Mouse (Mus musculus) kidney, postnatal 25 days (tissue): Measurements from ENCODE around the gene Ccdc97.

Experiments
- DNase-seq, 2 experiments: peaks; one replicate each; pipeline ENCODE4 v3.0.0; 2021; ENCODE audit warnings: mixed read lengths in 2 of 2

Ccdc97 gene

DNA sequence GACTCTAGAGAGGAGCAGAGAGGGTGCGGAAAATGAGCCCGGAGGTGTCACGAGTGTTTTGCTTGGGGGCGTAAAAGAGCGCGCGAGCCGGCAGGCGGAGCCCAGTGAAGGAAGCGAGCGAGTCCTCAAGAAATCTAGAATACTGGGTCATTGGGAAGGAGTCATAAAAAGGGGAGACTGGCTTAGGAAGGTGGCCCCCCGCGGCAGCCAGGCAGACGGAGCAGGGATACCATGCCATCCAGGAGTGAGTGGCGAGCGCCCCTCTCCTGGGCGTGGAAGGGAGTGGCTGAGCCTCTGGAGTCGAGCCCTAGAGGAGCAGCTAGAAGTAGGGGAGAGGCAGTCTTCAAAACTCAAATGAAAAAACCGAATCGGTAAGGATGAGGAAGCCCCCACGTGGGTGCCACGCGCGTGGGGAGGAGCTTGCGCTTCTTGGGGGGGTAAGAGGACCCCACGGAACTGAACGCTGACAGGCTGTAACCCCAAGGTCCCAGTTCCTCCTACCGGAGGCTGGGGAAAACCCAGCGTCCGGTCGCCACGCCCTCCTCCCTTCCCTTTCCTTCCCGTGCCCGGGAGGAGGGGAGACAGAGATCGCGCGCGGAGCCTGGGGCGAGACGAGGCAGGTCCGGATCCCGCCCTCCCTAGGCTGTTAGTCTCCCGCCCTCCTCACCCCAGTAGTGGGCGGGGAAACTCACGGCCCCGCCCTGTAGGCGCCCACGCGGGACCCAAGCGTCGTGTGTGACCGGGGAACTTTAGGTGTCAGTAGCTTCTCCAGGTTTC is 29.9 kb downstream of the Ccdc97 start:
- peak; percentile 77 to 92 for DNase-seq

DNA sequence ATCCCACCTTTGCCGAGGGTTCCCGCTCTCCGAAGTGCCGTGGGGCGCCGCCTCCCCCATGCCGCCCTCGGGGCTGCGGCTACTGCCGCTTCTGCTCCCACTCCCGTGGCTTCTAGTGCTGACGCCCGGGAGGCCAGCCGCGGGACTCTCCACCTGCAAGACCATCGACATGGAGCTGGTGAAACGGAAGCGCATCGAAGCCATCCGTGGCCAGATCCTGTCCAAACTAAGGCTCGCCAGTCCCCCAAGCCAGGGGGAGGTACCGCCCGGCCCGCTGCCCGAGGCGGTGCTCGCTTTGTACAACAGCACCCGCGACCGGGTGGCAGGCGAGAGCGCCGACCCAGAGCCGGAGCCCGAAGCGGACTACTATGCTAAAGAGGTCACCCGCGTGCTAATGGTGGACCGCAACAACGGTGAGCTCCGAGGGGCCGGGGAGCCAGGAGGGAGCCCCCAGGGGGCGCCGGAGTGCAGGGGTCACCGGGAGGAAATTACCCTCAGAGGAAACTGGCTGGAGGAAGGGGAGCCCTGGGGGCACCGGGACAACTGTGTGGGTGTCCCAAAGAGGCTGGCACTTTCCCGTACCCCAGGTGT is 31.0 kb downstream of the Ccdc97 start:
- peak; percentile 64 to 72 for DNase-seq

DNA sequence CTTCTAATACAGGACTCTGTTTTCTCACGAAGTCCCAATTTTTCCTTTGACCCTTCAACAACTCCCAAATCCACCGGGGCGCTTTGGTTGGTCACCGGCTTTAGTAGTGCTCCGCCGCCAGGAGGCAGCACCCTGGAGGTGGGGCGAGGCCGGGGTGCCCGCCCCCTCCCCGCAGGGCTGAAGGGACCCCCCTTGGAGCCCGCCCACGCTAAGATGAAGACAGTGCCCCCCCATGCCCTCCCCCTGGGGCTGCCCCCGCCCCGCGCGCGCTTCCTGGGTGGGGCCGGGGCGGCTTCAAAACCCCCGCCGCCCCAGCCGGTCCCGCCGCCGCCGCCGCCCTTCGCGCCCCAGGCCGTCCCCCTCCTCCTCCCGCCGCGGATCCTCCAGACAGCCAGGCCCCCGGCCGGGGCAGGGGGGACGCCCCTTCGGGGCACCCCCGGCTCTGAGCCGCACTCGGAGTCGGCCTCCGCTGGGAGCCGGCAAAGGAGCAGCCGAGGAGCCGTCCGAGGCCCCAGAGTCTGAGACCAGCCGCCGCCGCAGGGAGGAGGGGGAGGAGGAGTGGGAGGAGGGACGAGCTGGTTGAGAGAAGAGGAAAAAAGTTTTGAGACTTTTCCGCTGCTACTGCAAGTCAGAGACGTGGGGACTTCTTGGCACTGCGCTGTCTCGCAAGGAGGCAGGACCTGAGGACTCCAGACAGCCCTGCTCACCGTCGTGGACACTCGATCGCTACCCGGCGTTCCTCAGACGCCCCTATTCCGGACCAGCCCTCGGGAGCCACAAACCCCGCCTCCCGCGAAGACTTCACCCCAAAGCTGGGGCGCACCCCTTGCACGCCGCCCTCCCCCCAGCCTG is 32.0 kb downstream of the Ccdc97 start, which contains the start of gene Tgfb1:
Tgfb1 (plus strand) TSS at position 323 of the 852 bp plus-strand sequence.
- DNase-seq, result peak; percentile 80 to 89

DNA sequence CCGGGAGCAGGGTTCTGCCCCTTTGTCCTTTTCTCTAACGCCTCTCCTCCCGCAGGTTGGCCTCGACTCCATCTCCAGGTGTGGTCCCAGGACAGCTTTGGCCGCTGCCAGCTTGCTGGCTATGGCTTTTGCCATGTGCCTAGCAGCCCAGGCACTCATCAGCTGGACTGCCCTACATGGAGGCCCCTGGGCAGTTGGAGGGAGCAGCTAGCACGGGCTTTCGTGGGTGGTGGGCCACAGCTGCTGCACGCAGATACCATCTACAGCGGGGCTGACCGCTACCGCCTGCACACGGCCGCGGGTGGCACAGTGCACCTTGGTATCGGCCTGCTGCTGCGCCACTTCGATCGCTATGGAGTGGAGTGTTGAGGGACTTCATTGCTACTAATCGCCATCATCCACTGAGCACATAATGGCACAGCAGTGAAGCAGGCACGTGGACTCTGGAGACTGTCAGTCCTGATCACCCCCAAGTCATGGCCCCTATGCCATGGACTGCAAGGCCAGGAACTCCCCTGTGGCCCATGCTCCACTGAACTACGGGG is 32.9 kb downstream of the Ccdc97 start:
- DNase-seq, result peak in 1 of 2 experiments; percentile 40

DNA sequence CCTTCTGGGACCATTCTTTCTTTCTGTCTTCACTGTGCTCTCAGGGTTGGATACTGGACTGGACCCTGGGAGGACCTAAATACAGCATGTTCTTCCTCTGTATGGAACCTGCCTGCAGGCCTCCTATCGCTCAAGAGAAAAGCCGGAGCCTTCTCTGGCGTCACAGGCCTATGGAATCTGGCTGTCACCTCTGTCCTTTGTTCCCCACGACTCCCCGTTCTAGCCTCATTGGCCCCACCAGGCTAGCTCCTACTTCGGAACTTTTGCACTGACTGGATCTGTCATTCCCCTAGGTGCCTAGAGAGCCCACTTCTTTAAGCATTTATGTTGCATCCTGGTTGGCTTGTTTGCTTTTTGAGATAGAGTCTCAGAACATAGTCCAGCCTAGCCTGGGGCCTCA is 34.2 kb downstream of the Ccdc97 start:
- DNase-seq, result no peak

DNA sequence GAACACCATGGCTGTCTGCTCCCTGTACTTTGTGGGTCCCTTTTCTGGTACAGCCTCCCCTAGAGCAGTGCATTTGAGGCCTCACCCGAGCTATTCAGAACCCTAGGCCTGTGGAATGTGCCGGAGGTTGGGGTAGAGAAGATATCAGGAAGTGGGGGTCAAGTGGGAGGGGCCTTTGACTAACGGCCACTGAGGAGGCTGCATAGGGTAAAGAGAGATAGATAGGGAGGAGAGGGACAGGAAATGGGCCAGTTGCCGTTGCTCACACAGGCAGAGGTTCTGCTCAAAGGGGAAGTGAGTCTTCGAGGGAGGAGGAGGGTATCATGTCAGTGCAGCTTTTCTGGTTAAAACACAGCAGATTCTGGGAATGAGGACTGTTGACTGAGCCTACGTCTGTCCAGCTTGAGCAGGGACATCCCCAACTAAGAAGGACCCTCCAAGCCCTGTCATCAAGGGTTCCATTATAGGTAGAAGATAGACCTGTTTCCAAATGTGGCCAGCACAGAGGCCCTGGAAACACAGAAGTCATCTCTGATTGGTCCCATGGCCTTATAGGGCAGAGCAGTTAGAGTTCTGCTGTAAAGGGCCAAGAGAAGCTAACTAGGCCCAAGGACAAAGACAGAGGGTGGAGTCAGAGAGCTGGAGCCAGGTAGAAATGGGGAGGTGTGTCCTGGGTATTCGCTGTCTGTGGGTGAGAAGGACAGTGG is 35.3 kb downstream of the Ccdc97 start:
- peak; percentile 55 to 64 for DNase-seq

DNA sequence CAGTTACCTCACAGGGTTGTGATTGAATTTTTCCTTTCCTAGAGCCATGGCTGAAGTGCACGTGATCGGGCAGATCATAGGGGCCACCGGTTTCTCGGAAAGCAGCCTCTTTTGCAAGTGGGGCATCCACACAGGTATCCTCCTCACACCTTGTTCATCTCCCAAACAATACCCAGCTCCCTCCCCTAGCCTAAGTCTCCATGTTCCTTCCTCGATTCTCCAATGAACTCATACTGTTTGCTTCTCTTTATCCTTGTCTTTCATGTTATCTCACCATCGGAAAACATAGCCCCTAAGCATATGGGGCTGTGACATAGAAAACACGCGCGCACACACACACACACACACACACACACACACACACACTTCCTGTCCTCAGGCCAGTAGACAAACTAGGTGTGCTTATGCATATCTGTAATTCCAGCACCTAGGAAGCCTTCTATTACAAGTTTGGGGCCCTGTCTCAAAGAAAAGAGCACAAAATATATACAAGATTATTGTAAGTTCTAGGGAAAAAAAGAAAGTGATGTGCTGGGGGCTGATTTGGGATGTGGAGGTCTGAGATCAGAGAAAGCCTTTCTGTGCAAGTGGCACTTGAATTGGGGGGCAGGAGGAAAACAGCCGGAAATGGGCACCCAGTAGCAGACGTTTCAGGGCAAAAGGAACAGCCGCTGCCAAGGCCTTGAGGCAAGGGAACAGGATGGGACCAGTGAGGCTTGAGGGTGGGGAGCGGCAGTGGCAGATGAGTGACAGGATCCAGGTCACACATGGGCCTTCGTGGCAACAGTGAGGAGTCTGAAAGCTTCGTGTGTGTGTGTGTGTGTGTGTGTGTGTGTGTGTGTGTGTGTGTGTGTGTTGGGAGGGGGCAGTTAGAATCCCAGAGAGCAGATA is 37.3 kb downstream of the Ccdc97 start:
- DNase-seq, result no peak

DNA sequence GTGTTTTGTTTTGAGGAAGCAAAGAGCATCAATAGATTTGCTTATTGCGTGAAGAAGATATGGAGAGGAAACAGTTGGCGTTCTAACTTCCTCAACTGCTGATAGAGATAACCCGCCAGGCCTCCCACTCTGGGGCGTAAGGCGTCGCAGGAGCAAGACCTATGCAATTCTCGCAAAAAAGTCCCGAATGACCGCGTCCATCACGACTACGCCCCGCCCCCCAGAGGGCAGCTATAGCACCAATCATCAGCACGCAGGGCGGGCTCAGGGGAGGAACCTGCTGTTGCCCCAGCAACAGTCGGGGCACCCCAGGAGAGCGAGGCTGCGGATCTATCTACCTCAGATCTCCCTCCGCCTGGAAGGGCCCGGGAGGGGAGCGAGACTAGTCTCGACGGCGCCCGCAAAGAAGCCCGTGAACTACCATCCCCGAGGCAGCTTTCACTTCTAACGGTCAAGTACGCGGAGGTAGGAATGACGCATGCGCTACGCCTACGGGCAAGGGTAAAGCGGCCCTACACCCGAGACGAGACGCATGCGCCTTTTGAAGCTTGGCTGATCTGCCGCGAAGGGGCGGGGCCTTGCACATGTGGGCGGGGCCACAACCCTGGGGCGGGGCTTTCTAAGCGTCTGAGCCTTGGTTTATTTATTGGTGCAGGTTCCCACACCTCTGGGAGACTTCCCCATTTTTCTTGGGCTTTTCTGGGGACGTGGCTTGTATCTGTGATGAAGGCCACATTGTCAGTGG is 38.2 kb downstream of the Ccdc97 start, which contains the start of gene B9d2:
B9d2 (plus strand) TSS at position 267 of the 745 bp plus-strand sequence.
- peak; percentile 97 to 98 for DNase-seq

DNA sequence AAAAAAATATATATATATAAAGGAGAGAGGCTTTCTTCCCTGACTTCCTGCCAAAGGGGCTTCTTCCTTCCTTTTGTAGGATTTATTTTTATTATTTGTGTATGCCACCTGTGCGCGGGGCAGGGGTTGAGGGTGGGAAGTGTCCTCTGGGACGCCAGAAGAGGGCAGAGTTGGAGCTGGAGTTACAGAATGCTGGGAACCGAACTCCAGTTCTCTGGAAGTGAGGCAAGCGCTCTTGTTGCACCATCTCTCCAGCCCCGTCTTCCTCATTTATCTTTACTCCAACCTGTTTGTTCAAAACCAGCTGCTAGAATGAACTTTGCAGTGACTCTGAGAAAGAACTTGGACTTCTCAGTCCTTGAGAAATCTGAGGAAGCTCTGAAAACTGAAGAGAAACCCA is 38.9 kb downstream of the Ccdc97 start:
- no peak for DNase-seq

DNA sequence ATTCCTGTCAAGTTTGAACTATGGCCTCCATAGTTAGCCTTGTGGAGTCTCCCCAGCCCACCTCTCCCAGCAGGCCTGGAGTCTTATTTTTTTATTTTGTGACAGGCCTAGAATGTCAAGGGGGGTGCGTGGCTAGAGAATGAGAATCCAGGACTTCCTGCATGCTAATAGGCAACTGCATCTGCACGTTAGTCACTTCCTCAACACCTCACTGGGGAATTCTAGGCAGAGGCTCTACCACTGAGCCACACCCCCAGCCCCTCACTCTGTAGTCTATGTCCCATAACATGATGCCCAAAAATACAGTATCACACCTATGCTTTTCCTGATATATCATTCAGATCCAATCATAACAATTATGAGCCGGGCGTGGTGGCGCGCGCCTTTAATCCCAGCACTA is 41.9 kb downstream of the Ccdc97 start:
- no peak for DNase-seq

DNA sequence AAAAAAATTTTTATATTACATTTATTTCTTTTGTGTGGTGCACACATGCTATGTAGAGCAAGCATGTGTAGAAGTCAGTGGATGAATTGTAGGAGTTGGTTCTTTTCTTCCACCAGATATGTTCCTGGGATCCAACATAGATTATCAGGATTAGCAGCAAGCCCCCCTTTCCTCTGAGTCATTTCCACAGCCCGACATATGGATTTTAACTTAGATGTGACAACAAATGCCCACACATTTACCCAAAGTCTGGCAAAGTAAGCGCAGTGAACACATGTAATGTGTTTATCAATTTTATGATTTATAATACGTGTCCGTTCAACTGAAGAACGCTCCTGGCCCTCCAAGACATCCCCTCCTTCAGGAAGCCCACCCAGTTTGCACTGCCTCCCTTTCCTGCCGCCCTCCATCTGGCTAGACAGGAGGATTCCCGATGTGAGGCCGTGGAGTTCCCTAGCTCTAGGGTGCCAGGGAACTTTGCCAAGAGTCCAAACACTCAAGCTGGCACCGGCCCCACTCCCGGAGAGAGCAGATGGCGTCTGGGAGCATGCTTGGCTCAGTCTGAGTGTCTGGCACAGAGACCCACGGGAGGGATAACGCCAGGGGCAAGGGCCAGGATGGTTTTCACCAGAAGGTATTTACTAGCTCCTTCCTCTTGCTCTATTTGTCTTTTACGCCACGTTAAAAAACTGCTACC is 42.7 kb downstream of the Ccdc97 start:
- DNase-seq, result peak; percentile 93 to 95

DNA sequence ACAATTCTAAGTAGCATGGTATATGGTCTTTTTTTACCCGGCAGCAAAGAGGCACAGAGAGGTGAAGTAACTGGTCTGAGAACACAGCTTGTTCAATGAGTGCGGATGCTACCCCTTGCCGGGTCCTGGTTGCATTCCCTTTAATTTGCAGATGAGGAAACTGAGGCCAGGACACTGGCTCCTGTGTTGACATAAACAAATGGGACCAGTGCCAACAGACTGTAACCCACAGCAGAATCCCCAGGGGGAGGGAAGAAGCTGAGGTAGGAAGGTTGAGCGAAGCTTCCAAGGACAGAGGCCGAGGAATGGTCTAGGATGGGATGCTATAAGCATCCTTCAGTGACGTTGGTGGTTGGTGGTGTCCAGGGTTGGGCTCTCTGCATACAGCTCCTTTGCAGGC is 43.5 kb downstream of the Ccdc97 start:
- DNase-seq, result no peak

DNA sequence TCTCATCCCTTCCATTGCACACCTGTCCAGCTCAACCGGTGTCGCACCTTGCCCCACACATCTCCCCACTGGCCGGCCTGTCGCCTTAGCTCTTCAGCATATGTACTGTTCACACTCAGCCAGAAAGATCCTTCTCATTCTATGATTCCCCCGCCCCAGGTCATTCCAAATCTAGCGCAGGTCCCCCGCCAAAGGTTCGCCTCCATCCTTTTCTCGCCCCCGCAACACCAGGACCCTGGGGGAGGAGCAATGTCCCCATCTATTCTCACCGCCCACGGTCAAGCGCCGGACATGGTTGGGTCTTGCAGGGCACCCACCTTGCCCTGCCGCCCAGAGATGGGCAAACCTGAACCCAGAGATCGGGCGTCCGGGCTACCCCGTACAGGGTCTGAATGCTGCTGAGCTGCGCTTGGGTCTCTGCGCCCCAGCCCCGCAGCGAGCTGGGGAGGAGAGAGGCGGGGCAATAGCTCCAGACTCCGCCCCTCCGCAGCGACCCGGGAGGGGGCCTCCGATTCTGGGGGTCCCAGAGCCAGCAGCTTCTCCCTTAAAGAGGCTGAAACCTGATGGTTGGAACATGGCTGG is 44.1 kb downstream of the Ccdc97 start, which contains the start of gene Tmem91:
Tmem91 (minus strand) TSS at position 448 of the 582 bp plus-strand sequence.
- peak in 1 of 2 experiments; percentile 31 for DNase-seq

DNA sequence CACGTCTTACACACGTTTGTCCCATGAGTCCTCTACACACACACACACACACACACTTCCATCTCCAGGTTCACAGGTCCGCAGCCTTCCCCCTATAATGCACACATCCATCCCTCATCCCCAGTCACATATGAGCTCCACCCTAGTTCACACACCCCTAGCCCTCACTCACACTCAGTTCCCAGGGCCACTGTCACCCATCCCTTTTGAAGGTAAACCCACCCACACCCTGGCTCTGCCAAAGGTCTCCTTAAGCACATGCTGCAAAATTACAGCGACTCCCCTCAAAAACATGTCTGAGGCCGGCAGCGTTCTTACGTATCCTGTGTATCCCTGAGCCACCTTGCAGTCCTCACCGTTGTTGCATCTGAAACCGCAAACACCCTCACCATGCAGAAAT is 44.6 kb downstream of the Ccdc97 start:
- no peak for DNase-seq

DNA sequence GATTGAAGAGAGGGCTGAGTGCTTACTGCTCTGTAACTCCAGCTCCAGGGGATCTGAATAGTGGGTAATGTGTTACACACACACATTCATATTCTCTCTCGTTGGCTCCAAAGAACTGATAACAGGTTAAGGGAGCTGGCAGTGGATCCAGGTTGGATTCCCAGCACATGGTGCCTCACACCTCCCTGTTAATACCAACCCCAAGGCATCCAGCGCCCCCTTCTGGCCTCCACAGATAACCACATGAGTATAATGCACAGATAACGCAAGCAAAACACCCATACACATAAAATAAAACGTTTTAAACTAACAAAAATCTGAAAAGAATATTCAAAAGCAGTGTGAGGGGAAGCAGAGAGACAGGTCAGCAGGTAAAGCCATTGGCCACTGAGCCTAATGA is 46.4 kb downstream of the Ccdc97 start:
- peak in 1 of 2 experiments; percentile 32 for DNase-seq

DNA sequence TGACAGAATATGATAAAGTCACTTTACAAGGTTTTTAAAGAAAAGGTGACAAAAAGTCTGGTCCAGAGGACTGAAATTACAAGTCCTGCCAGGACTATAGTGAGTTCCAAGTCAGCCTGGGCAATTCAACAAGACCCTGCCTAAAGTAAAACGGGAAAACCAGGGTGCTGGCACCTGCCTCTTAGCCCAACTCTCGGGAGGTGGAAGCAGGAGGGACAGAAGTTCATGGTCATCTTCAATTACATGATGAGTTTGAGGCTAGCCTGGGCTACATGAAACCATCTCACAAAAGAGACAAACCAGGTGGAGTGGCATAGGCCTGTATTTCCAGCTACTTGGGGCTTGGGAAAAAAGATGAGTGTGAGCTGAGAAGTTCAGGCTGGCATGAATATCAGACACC is 47.2 kb downstream of the Ccdc97 start:
- DNase-seq, result no peak

DNA sequence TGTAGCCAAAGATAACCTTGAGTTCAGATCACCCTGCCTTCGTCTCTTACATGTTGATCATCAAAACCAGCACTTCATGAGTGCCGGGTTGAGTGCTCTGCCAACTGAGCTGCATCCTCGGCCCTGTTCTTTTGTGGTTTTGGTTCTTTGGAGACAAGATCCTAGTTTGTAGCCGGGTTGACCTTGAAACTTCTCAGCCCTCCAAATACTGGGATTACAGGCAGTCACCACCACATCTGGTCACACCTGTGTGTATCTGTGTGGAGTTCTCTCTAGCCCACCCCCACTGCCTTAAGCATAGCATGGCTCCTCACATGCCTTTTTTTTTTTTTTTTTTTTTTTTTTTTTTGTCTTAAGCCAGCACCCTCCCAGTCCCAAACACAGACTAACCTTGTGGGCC is 48.8 kb downstream of the Ccdc97 start:
- no peak for DNase-seq

DNA sequence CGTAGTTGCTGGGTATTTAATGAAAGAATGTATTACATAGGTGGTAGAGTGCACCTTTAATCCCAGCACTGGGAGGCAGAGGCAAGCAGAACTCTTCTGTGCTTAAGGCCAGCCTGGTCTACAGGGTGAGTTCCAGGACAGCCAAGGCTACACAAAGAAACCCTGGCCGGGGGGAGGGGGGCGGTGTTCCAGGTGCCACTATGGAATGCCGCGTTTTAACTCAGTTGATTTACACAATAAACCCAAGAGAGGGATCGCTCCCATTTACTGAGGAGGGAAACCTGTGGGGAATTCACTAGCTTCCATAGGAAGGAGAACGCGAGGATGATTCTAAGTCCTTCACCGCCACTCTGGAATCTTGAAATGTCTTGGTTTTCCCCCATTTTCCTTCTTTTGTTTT is 49.3 kb downstream of the Ccdc97 start:
- DNase-seq, result no peak

DNA sequence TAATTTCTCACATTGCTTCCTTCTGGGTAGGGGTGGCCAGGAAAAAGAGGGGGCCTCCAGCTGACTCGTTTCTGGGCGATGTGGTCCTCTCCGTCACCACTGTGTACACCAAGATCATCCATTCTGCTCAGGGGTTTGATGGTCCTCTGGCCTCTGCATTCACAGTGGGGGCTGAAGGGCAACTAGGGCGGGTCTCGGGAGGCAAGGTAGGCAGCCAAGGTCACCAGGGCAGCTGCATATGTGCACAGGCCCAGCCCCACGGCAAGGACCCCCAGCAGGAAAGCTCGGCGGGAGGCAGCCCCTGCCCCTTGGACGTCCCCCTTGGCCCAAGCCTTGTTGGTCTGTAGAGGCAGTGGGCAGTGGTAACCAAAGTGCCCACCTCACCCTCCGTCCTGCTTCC is 49.7 kb downstream of the Ccdc97 start:
- no peak for DNase-seq

DNA sequence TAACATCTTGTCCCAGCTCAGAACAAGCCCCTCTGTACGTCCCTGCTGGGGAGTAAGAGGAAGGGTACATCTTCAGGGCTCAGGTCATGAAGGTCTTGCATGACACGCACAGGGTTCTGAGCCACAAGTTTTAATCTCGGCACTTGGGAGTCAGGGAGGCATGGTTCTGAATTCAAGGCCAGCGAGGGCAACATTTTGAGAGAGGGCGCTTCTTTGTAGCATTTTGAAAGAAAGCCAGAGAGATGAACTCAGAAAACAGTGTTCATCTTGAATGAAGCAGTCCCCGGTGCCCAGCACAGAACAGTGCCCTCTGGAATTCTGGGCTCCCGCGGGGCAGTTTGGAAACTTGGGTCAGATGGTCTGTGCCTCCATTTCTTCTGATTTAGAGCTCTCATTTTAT is 52.5 kb downstream of the Ccdc97 start:
- DNase-seq, result no peak
